Mouse (Mus musculus) stomach, embryonic 14.5 days (tissue): Measurements from ENCODE around the gene Gpd2. TPM values are rescaled to one million over a fixed set of nuclear protein-coding genes. Genes with fewer than 3 reads are reported as not detected.

Source experiments
- ATAC-seq: fragments of 200-750 bp; cut with Nextera tagmentation; 2 replicates; pipeline ENCODE4 v1.8.0; 2017; ENCODE audit warnings: low read depth, moderate TSS enrichment; ENCODE audit not compliant: insufficient number of reproducible peaks, insufficient read depth, low FRiP score
- H3K27ac ChIP-seq: fragments of 300-500 bp; sonication (generic); 2 replicates; pipeline ENCODE4 v1.5.1; 2014; ENCODE audit warnings: mild to moderate bottlenecking, low read length, moderate library complexity, mixed read lengths
- H3K27me3 ChIP-seq: fragments of 300-500 bp; sonication (generic); 2 replicates; pipeline ENCODE4 v1.6.1; 2014; ENCODE audit warnings: low read length, control low read depth, mixed read lengths; ENCODE audit not compliant: control insufficient read depth, insufficient read depth
- H3K36me3 ChIP-seq: fragments of 300-500 bp; sonication (generic); 2 replicates; pipeline ENCODE4 v1.6.1; 2014; ENCODE audit warnings: mild to moderate bottlenecking, control low read depth, low read length, moderate library complexity, mixed read lengths; ENCODE audit not compliant: control insufficient read depth, insufficient read depth
- H3K4me1 ChIP-seq: fragments of 300-500 bp; sonication (generic); 2 replicates; pipeline ENCODE4 v1.6.1; 2014; ENCODE audit warnings: low read length, control low read depth, mixed read lengths; ENCODE audit not compliant: control insufficient read depth, insufficient read depth
- H3K4me2 ChIP-seq: fragments of 300-500 bp; sonication (generic); replicated peaks from 2 replicates; pipeline ENCODE4 v1.6.1; 2014; ENCODE audit warnings: low read depth, low read length, control low read depth
- H3K4me3 ChIP-seq: fragments of 300-500 bp; sonication (generic); 2 replicates; pipeline ENCODE4 v1.5.1; 2014; ENCODE audit warnings: low read depth, low read length, control low read depth
- H3K9ac ChIP-seq: fragments of 300-500 bp; sonication (generic); replicated peaks from 2 replicates; pipeline ENCODE4 v1.6.1; 2014; ENCODE audit warnings: low read depth, mild to moderate bottlenecking, control low read depth, low read length, moderate library complexity, mixed read lengths
- H3K9me3 ChIP-seq: fragments of 300-500 bp; sonication (generic); 2 replicates; pipeline ENCODE4 v1.6.1; 2016; ENCODE audit warnings: low read depth, low read length, control low read depth; ENCODE audit not compliant: control insufficient read depth
- WGBS: fragments of 180-500 bp; shearing (Covaris S2); extraction: QIAGEN DNeasy Blood & Tissue Kit; methylation state at CpG from one replicate; pipeline ENCODE4 v1.1.7; 2014; 5-methylcytosine and 5-hydroxymethylcytosine counted together
- polyA plus RNA-seq: library from polyadenylated mRNA; unstranded; fragments of >200 nt; fragmentation: Nextera tagmentation; extraction: Ambion mirVana; gene quantifications from 2 replicates; pipeline ENCODE4 v1.2.1, GENCODE M21; 2014

The Gpd2 gene
- polyA plus RNA-seq, 1 experiment from 2014 or later, result 27.8 TPM

DNA sequence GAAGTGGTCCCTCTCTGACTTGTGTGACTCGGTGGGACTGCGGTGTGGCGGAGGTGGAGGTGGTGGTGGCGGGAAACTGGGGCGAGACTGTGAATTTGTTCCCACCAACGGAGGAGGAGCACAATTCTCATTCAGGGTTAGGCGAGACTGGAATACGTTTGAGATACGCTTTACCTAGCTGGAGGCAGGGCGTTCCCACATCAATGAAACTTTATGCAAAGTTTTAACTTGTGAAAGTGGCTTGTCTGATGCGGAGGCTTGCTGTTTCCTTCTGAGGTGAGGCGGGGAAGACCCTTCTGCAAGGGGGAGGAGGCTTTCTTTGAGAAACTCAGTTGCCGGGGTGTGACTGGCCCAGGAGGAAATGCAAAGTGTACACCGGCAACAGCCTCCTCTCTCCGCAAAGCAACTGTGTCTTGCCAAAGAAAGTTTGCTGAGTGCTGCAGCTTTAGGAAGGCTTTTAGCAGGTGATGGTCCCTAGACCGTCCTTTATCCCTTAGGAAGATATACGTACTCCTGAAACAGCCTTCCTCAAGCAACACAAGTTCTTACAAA is 1.3 kb downstream of the Gpd2 start:
- ATAC-seq, result no peak
- Histone ChIP-seq H3K27ac (peak overlapping the region; percentile 86), H3K36me3 (no peaks in the 10 kb centered on the region), H3K4me2 (peak overlapping the region; percentile 89), H3K4me3 (peak overlapping the region; percentile 72), H3K9ac (peak overlapping the region; percentile 87), H3K4me1 (peaks cover 7% of the 10 kb centered on the region; the same call in 1 of the 2 replicates), H3K27me3 (no peaks in the 10 kb centered on the region), H3K9me3 (no peaks in the 10 kb centered on the region)
- 4% methylated on average over 17 of the region's 17 CpGs for WGBS

DNA sequence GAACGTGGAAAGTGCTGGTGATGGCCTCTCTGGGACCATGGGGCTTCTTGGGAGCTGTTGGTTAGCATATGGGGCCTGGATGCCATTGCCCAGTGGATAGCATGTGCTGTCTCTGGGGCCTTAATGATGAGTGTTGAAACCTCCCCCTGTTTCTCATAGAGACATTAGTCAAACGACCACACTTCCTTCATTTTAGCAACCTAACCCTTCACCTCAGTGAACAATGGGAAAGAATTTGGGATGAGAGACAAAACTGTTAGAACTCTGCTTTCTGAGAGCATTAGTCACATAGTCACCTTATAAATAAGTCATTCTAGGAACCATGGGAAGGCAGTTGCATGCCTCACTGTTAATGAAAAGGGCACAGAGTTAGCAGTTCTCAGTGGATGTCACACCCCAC is 1.9 kb downstream of the Gpd2 start:
- peak overlapping the region; percentile 89 for H3K4me2 ChIP-seq
- no peak overlapping the region; the same call in 1 of the 2 replicates for H3K4me3 ChIP-seq
- 18% methylated on average over 2 of the region's 2 CpGs for WGBS
- no peak overlapping the region for H3K27ac ChIP-seq
- no peak overlapping the region for H3K9ac ChIP-seq
- peaks cover 7% of the 10 kb centered on the region; the same call in 1 of the 2 replicates for H3K4me1 ChIP-seq
- ATAC-seq, result no peak
- no peaks in the 10 kb centered on the region for H3K36me3 ChIP-seq
- no peaks in the 10 kb centered on the region for H3K27me3 ChIP-seq
- H3K9me3 ChIP-seq, result no peaks in the 10 kb centered on the region

DNA sequence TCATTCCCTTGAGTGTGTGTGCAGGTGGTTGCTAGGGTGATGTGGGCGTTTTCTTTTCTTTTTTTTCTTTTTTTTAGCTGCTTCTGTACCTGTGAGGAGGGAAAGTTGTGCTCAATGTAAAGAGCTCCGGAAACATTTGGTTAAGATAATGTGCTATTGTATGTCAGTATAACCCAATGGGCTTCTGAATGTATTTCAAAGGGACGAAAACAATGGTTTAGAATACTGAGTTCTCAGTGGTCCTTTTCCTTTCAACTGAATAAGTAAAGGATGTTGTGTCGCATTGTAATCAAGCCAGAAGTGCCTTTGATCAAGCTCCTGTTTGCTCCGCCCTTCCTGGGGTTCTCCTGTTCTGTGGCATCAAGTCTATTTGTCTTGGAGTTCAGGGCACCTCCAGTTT is 6.6 kb downstream of the Gpd2 start:
- ATAC-seq, result no peak
- WGBS, result 61% methylated on average over 5 of the region's 5 CpGs
- no peaks in the 10 kb centered on the region for H3K9me3 ChIP-seq
- H3K4me1 ChIP-seq, result no peaks in the 10 kb centered on the region
- no peaks in the 10 kb centered on the region for H3K27me3 ChIP-seq
- no peak overlapping the region for H3K4me2 ChIP-seq
- no peak overlapping the region for H3K4me3 ChIP-seq
- no peak overlapping the region for H3K9ac ChIP-seq
- H3K27ac ChIP-seq, result no peak overlapping the region
- no peaks in the 10 kb centered on the region for H3K36me3 ChIP-seq

DNA sequence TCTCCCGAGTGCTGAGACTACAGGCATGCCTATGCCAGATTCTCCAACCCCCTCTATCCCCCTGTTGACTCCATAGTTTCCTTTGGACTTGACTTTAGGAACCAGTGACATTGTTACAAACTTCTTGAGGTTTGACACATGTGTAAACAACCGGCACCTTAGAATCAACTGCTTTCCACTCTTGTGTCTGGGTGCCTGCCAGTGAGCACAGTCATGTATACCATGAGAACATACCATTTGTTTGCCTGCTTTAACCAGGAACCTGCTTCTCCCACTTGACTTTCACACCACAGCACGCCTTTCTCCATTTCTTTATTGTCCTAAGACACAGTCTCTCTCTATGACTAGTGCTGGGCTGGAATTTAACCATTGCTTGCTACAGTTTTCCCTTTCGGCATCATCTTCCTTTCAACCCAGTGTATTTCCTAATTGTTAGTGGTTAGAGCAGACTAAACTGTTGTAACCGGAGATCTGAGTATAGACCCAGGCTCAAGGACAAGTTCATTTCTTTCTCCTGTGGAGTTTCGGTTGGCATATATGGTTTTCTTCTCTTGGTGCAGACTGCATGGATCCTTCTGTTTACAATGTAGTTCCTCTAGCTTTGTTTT is 8.4 kb downstream of the Gpd2 start:
- 88% methylated on average over 6 of the region's 6 CpGs for WGBS
- Histone ChIP-seq H3K9ac (no peak overlapping the region), H3K27ac (no peak overlapping the region), H3K4me3 (no peak overlapping the region), H3K36me3 (no peaks in the 10 kb centered on the region), H3K4me1 (no peaks in the 10 kb centered on the region), H3K9me3 (no peaks in the 10 kb centered on the region), H3K4me2 (no peak overlapping the region), H3K27me3 (no peaks in the 10 kb centered on the region)
- no peak for ATAC-seq

DNA sequence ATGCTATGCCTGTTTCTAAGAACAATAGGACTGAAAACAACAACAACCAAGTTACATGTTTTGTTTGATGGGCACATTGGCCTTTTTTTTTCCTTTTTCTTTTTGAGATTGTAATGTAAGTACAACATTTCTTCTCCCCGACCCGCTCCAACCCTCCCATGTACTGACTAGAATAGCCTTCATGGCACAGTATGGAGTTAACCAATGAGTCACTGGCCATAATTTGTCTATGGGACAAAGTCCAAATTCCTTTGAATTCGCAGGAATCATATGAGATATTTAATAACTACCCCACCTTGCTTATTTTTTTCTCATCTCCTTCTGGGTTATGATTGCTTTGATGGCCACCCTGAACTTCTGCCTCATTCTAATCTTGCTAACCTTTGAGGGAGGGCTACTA is 12.7 kb downstream of the Gpd2 start:
- Histone ChIP-seq H3K4me1 (peaks cover 5% of the 10 kb centered on the region; the same call in 1 of the 2 replicates), H3K4me2 (no peak overlapping the region)
- ATAC-seq, result no peak

DNA sequence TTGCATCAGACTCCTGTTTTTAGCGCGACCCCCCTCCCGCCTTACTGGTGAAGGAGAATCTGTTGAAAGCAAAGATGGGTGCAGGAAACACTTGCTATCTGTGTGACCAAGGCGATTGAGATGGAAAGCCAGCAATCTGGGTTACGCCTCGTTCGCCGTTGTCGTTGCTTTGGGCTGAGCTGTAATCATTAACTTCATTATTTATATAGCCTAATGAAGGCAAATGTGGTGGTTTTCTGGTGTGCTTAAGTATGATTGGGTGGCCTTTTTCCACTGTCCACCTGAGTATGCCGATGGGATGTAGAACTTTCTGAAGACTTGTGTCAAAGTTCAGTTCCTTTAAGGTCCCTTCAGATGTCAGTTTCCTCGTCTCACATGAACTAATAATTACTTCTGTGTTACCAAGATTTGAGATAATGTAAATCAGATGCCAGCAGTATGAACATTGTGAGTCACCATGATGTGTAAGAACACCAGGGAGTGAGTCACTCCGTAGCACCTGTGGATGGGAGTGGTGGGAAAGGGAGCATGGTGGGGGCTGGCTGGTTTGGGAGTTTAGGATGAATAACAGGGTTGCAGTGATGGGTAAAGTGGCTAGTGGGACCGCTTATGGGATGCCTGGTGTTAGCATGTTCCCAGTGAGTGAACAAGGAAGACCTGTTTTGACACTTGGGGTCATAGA is 14.3 kb downstream of the Gpd2 start:
- WGBS, result 77% methylated on average over 13 of the region's 13 CpGs
- H3K27ac ChIP-seq, result no peak overlapping the region
- H3K4me1 ChIP-seq, result peaks cover 5% of the 10 kb centered on the region; the same call in 1 of the 2 replicates

More for the DNA sequence above, 12.7 kb downstream of the Gpd2 start:
- Histone ChIP-seq H3K36me3 (no peaks in the 10 kb centered on the region), H3K9ac (no peak overlapping the region), H3K27ac (no peak overlapping the region), H3K27me3 (no peaks in the 10 kb centered on the region), H3K4me3 (no peak overlapping the region), H3K9me3 (no peaks in the 10 kb centered on the region)
- 89% methylated on average over 3 of the region's 3 CpGs for WGBS

DNA sequence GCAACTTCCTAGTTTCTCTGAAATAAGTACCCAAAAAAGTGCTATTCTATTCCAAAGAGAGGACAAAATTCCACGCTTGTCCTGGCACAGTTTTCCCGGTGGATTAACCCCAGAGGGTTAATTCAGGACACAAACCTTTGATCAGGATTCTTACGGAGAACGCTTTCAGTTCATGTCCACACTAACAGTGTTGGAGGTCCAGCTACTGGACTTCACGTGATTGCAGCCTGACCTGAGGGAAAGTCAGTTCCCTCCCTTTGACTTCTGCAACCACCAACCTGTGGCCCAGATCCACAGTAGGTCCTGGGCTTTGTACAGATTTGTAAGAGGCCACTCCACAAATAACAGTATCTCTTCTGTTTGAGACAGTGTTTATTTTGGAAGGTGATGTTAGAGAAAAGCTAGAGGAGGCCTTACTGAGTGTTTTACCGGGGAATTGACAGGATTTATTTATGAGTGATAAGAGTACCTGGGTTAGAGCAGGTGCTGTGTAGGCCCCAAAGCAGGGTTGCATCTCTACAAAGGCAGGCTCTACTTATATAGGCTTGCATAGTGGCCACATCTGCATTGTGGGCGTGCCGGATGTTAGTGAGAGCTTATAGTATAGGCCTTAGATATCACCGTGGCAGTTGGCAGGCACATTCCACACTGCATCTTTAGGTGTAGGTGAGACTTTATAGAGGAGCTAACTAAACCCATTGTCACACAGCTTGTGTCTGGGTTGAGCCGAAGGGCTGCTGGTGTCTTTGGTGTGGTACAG is 15.3 kb downstream of the Gpd2 start:
- no peak overlapping the region for H3K4me2 ChIP-seq
- H3K9me3 ChIP-seq, result no peaks in the 10 kb centered on the region
- peaks cover 5% of the 10 kb centered on the region; the same call in 1 of the 2 replicates for H3K4me1 ChIP-seq
- no peak for ATAC-seq
- no peak overlapping the region for H3K27ac ChIP-seq
- no peaks in the 10 kb centered on the region for H3K36me3 ChIP-seq
- WGBS, result 79% methylated on average over 10 of the region's 10 CpGs
- no peak overlapping the region for H3K9ac ChIP-seq
- no peaks in the 10 kb centered on the region for H3K27me3 ChIP-seq
- no peak overlapping the region for H3K4me3 ChIP-seq

More for the DNA sequence above, 14.3 kb downstream of the Gpd2 start:
- 0 out of 2 replicates have a peak, but pooled peaks have one; percentile 43 for ATAC-seq
- H3K4me2 ChIP-seq, result no peak overlapping the region
- H3K9ac ChIP-seq, result no peak overlapping the region
- no peaks in the 10 kb centered on the region for H3K9me3 ChIP-seq
- H3K36me3 ChIP-seq, result no peaks in the 10 kb centered on the region
- no peaks in the 10 kb centered on the region for H3K27me3 ChIP-seq
- H3K4me3 ChIP-seq, result no peak overlapping the region

DNA sequence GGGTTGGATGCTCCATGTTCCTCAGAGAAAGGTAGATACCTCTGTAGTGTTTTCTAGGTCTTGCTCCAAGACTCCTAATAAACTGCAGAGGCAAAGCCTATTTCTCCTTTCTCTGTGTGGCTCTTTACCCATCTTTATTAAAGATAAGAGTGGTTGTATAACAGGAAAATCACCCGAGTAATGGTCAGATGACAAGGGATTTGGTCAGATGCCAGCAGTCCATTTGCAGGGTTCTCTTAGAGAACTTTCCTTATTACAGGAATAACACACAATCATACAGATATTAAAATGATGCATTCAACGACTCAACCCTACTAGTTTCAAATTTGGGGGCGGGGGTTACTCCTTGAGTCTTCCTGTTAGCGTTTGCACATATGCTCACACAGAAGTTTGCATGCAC is 16.8 kb downstream of the Gpd2 start:
- Histone ChIP-seq H3K27ac (no peak overlapping the region), H3K4me3 (no peak overlapping the region), H3K9me3 (no peaks in the 10 kb centered on the region), H3K27me3 (no peaks in the 10 kb centered on the region), H3K4me2 (no peak overlapping the region), H3K9ac (no peak overlapping the region), H3K4me1 (peaks cover 5% of the 10 kb centered on the region; the same call in 1 of the 2 replicates), H3K36me3 (no peaks in the 10 kb centered on the region)
- WGBS, result 71% methylated on average over 4 of the region's 4 CpGs
- no peak for ATAC-seq
